Mouse (Mus musculus) brain, embryonic 14.5 days (tissue): Measurements from ENCODE around the gene Ttc13.

Experiments
- CTCF ChIP-seq: fragments of 200-500 bp; IDR thresholded peaks from 2 replicates; pipeline ENCODE4 v1.5.1; 2012; ENCODE audit warnings: inconsistent platforms, mild to moderate bottlenecking, moderate library complexity, borderline replicate concordance; ENCODE audit not compliant: insufficient read depth, insufficient read length; ENCODE audit errors: extremely low read depth
- POLR2A ChIP-seq: fragments of 200-500 bp; IDR thresholded peaks from 2 replicates; pipeline ENCODE4 v1.6.1; 2012; ENCODE audit warnings: mild to moderate bottlenecking, inconsistent platforms, borderline replicate concordance; ENCODE audit not compliant: poor library complexity, insufficient read depth, insufficient read length, severe bottlenecking; ENCODE audit errors: extremely low read depth

DNA sequence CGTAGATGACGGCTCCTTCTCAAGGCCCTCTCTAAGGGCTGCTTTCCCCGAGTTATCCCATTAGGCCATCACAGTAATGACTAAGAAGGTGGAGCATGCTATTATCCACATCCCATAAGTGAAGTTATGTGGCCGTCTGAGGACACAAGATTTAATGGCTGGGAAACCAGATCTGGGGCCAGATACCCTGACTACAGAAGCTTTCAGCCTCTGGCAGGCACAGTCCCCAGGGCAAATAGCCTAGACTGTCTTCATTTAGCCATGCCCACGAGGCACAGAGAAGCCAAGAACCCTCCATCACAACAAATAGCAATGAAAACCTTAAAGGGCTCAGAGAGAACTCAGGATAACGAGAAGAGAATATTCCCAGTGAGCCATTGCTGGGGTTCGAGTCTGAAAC lies 41.3 kb upstream of the Ttc13 start:
- no peak for TF ChIP-seq CTCF
- no peak for TF ChIP-seq POLR2A
